Mouse (Mus musculus): ENCODE data around the gene Ajm1. TPM values are rescaled to one million over a fixed set of nuclear protein-coding genes. Genes with fewer than 3 reads are reported as not detected.

Gene Ajm1
- polyA plus RNA-seq, 1 experiment from 2014 or later = 0.44 TPM

DNA sequence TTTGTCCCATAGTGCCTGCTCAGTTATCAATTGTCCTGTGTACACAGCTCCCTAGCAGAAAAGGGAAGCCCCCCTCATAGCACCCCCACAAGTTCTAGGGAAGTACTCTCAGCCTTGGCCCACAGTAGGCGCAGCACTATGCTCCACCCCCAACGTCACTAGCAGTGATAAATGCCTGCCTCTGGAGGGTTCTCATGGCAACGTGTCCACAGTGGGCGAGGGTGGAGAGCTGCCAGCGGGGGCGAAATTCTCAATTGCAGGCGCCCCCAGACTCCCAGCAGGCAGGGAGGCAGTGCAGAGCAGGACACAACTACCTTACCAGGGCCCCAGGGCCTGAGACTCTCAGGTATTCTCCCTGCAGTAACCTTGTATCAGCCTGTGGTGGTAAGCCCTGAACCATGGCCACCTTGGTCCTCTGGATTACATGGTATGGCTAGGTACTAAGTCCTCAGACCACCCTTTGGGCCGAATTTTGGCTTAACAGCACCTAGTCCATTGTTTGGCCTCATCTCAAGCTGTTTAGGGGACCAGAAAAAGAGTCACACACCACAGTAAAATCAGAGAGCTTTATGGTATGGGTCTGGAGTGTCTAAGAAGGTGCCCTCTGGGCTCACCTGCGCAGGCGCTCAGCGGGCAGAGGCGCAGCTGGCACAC is 1.0 kb upstream of the Ajm1 start:
- Histone ChIP-seq H3K9me3 (no peaks in the 10 kb centered on the region), H3K4me2 (no peak overlapping the region), H3K4me1 (peaks cover 59% of the 10 kb centered on the region), H3K27ac (0 out of 2 replicates have a peak overlapping the region, but pooled peaks have one; percentile 11), H3K4me3 (no peak overlapping the region), H3K36me3 (peaks cover 47% of the 10 kb centered on the region), H3K27me3 (peaks cover 37% of the 10 kb centered on the region), H3K9ac (0 out of 2 replicates have a peak overlapping the region, but pooled peaks have one; percentile 10)
- ATAC-seq (ENCODE audit: insufficient number of reproducible peaks, low FRiP score, low TSS enrichment, low read depth) = no peak
- WGBS = 48% methylated on average over 12 of the region's 12 CpGs

DNA sequence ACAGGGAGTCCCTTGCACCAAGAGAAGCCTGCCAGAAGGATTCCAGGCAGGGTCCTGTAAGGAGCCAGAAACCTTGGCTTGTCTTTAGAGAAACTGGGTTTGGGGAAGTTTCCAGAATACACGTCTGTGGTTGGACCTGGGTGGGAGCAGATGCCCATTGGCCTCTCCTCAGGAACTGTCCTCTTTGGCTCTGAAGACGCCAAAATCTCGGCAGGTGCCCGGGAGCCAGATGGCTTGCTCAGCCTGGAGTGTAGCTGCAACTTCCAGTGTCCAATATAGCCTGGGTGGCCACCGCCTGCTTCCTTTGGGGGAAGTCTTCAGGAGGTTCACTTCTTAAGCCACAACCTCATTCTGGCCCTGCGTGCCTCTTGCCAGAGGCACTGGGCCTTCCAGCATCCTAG is 344 bp upstream of the Ajm1 start:
- no peak overlapping the region for H3K9ac ChIP-seq
- 0 out of 2 replicates have a peak overlapping the region, but pooled peaks have one; percentile 11 for H3K27ac ChIP-seq
- H3K9me3 ChIP-seq = no peaks in the 10 kb centered on the region
- 30% methylated on average over 6 of the region's 6 CpGs for WGBS
- H3K36me3 ChIP-seq = peaks cover 40% of the 10 kb centered on the region
- H3K4me1 ChIP-seq = peaks cover 66% of the 10 kb centered on the region
- no peak overlapping the region for H3K4me3 ChIP-seq
- no peak for ATAC-seq (ENCODE audit: insufficient number of reproducible peaks, low FRiP score, low TSS enrichment, low read depth)
- peaks cover 44% of the 10 kb centered on the region for H3K27me3 ChIP-seq
- H3K4me2 ChIP-seq = peak overlapping the region; percentile 56; the same call in 1 of the 2 replicates

GRCm38 (mm10) chr2:25580621-25581101 is 896 bp downstream of the Ajm1 start:
- WGBS = 39% methylated on average over 6 of the region's 6 CpGs
- Histone ChIP-seq H3K4me1 (peaks cover 77% of the 10 kb centered on the region), H3K9me3 (no peaks in the 10 kb centered on the region), H3K4me3 (peak overlapping the region; percentile 34; the same call in 1 of the 2 replicates), H3K27ac (no peak overlapping the region), H3K9ac (no peak overlapping the region), H3K27me3 (peaks cover 52% of the 10 kb centered on the region), H3K4me2 (peak overlapping the region; percentile 56; the same call in 1 of the 2 replicates), H3K36me3 (peaks cover 29% of the 10 kb centered on the region)
- no peak for ATAC-seq (ENCODE audit: insufficient number of reproducible peaks, low FRiP score, low TSS enrichment, low read depth)

- H3K4me1 ChIP-seq = peaks cover 81% of the 10 kb centered on the region
- no peak overlapping the region for H3K27ac ChIP-seq
- peak overlapping the region; percentile 28 for H3K4me3 ChIP-seq
- no peak overlapping the region for H3K9ac ChIP-seq
- no peak for ATAC-seq (ENCODE audit: insufficient number of reproducible peaks, low FRiP score, low TSS enrichment, low read depth)
- no peaks in the 10 kb centered on the region for H3K9me3 ChIP-seq
- H3K27me3 ChIP-seq = peaks cover 52% of the 10 kb centered on the region
- peaks cover 21% of the 10 kb centered on the region for H3K36me3 ChIP-seq
- 7% methylated on average over 27 of the region's 27 CpGs for WGBS
- H3K4me2 ChIP-seq = peak overlapping the region; percentile 48
Measured at GRCm38 (mm10) chr2:25579737-25580460, 1.7 kb downstream of the Ajm1 start.

GRCm38 (mm10) chr2:25578796-25579736 is 2.5 kb downstream of the Ajm1 start:
- H3K4me2 ChIP-seq = peak overlapping the region; percentile 48
- H3K4me1 ChIP-seq = peaks cover 83% of the 10 kb centered on the region
- no peaks in the 10 kb centered on the region for H3K9me3 ChIP-seq
- H3K4me3 ChIP-seq = peak overlapping the region; percentile 28
- WGBS = 5% methylated on average over 77 of the region's 77 CpGs
- no peak overlapping the region for H3K27ac ChIP-seq
- peaks cover 52% of the 10 kb centered on the region for H3K27me3 ChIP-seq
- no peak overlapping the region for H3K9ac ChIP-seq
- ATAC-seq (ENCODE audit: insufficient number of reproducible peaks, low FRiP score, low TSS enrichment, low read depth) = no peak
- peaks cover 13% of the 10 kb centered on the region for H3K36me3 ChIP-seq

DNA sequence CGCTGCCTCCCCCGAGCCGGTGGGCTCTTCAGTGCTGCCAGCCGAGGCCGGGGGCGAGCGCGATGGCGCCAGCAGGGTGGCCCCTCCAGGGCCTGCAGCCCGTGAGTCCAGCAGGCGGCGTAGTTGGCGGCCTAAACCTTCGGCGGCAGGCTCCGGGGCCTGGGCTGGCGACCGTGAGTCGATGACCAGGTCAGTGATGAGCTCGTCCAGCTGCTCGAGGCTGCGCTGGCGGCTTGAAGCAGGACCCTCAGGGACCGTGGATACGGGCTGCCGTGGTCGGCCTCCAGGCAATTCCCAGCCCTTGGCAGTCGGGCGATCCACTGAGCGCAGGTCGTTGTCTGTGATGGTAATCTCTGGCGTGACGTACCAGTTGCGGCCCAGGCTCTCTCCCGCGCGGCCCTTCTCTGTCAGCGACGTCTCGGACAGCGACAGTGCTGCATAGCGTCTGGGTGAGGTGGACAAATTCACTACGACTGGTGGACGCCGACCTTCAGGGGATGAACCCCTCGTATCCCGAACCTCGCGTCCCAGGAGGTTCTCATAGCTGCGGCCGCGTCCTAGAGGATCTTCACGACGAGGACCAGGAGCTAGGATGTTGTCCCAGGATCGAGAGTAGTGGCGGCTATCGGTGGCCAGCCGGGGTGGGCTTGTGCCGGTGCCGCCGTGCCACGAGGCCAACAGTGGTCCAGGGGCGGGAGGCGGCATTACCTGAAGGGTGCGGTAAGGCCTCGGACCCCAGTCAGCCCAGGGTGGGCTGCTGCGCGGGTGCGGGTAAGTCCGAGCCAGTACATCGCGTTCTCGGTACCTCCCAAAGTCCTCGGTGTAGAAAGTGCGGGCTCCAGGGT is 3.4 kb downstream of the Ajm1 start:
- WGBS = 6% methylated on average over 75 of the region's 75 CpGs
- H3K4me1 ChIP-seq = peaks cover 87% of the 10 kb centered on the region
- no peak for ATAC-seq (ENCODE audit: insufficient number of reproducible peaks, low FRiP score, low TSS enrichment, low read depth)
- no peak overlapping the region for H3K27ac ChIP-seq
- peak overlapping the region; percentile 48 for H3K4me2 ChIP-seq
- H3K27me3 ChIP-seq = peaks cover 52% of the 10 kb centered on the region
- H3K36me3 ChIP-seq = peaks cover 5% of the 10 kb centered on the region
- no peak overlapping the region for H3K9ac ChIP-seq
- no peaks in the 10 kb centered on the region for H3K9me3 ChIP-seq
- peak overlapping the region; percentile 28 for H3K4me3 ChIP-seq

DNA sequence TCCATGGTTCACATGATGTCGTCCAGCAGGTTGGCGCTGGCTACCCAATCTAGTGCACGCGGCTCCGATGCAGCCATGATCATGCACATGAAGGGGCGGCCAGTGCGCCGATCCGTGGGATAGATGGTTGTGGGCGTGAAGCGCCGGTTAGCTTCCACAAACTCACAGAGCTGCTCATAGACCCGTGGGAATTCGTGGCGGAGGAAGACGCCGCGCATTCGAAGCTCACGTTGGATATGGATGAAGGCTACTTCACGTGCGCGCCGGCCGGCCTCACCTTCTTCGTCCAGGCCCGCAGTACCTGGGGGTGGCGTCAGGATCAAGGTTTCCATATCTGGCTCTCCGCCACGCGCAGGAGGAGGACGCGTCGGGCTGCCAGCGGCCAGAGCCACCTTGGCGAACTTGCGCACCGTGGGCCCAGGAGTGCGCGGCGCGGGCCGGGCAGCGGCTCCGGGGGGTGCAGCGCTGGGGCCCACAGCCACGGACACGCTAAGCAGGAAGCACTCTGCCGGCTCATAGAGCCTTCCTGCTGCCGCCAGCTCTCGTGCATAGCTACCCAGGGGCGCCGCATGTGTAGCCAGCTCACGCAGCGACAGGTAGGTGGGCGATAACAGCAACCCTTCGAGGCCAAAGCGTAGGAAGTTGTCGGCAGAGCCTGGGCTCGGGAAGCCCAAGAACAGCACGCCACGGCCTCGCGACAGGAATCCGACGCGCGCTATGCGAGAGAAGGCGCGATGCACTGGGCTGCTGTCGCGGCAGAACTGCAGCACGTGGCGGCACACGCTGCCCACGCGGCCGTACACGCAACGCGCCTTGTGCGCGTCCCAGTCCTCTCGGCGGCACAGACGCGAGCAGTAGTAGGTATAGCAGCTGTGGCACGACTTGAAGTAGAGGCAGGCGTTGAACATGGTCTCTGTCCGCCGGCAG is 4.3 kb downstream of the Ajm1 start:
- H3K9me3 ChIP-seq = no peaks in the 10 kb centered on the region
- H3K4me1 ChIP-seq = peaks cover 82% of the 10 kb centered on the region
- H3K36me3 ChIP-seq = 0 out of 2 replicates have a peak, but pooled peaks cover 5% of the 10 kb centered on the region
- H3K4me3 ChIP-seq = peak overlapping the region; percentile 28
- no peak overlapping the region for H3K27ac ChIP-seq
- ATAC-seq (ENCODE audit: insufficient number of reproducible peaks, low FRiP score, low TSS enrichment, low read depth) = no peak
- H3K9ac ChIP-seq = no peak overlapping the region
- WGBS = 15% methylated on average over 92 of the region's 92 CpGs
- H3K27me3 ChIP-seq = peaks cover 52% of the 10 kb centered on the region
- peak overlapping the region; percentile 48 for H3K4me2 ChIP-seq

GRCm38 (mm10) chr2:25576028-25576850 is 5.3 kb downstream of the Ajm1 start:
- peaks cover 73% of the 10 kb centered on the region for H3K4me1 ChIP-seq
- peaks cover 52% of the 10 kb centered on the region for H3K27me3 ChIP-seq
- no peaks in the 10 kb centered on the region for H3K9me3 ChIP-seq
- no peak overlapping the region for H3K9ac ChIP-seq
- H3K4me2 ChIP-seq = peak overlapping the region; percentile 91; the same call in 1 of the 2 replicates
- peak overlapping the region; percentile 60 for H3K4me3 ChIP-seq
- ATAC-seq (ENCODE audit: insufficient number of reproducible peaks, low FRiP score, low TSS enrichment, low read depth) = no peak
- 72% methylated on average over 16 of the region's 16 CpGs for WGBS
- no peak overlapping the region for H3K27ac ChIP-seq
- peaks cover 12% of the 10 kb centered on the region for H3K36me3 ChIP-seq

DNA sequence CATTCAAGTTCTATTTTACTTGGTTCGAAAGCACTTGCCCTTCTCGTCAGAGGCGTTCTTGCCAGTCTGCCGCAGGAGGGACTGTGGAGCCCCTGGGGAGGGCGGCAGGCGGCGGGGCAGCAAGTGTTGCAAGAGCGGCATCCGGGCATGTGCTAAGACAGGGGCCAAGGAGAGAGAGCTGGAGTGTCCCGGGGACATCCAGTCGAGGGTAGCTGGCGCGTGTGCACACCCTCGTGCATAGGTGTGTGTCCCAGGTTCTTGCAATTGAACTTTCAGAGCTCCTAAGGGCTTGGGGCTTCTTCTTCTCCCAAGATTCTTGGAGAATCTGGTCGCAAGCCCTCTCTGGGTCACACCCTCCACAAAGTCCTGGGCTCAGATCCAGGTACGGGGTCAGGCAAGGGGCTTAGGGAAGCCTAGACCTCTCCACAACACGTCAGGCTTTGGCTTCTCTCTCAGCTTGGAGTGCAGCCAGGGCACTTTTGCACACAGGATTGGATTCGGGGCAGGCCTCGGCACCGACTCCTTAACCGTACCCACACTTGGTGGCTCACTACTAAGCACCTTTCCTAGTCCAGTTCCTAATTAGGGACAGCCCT is 6.0 kb downstream of the Ajm1 start:
- H3K4me3 ChIP-seq = peak overlapping the region; percentile 60
- H3K4me1 ChIP-seq = peaks cover 66% of the 10 kb centered on the region
- H3K9me3 ChIP-seq = no peaks in the 10 kb centered on the region
- ATAC-seq (ENCODE audit: insufficient number of reproducible peaks, low FRiP score, low TSS enrichment, low read depth) = no peak
- H3K27me3 ChIP-seq = peaks cover 45% of the 10 kb centered on the region
- H3K36me3 ChIP-seq = peaks cover 17% of the 10 kb centered on the region
- peak overlapping the region; percentile 95 for H3K27ac ChIP-seq
- WGBS = 11% methylated on average over 21 of the region's 21 CpGs
- peak overlapping the region; percentile 91 for H3K4me2 ChIP-seq
- H3K9ac ChIP-seq = peak overlapping the region; percentile 51

Data from limb, embryonic 15.5 days (tissue).